Mouse (Mus musculus) MEL (cell line): ENCODE measurements around the gene Pcx. TPM values are rescaled to one million over a fixed set of nuclear protein-coding genes. Genes with fewer than 3 reads are reported as not detected.

Experiments used
- DNase-seq: peaks from one replicate; pipeline ENCODE4 v3.0.0; 2011; ENCODE audit warnings: low read depth, low spot score
- H3K27ac ChIP-seq: 2 replicates; pipeline ENCODE4 v1.5.1; 2012; ENCODE audit warnings: low read depth, mild to moderate bottlenecking, control low read depth, low read length, moderate library complexity; ENCODE audit not compliant: control insufficient read depth
- H3K27me3 ChIP-seq, 2 experiments: fragments of 150-350 bp in 1 of 2; sonication (generic) in 1 of 2; 2 replicates each; pipeline ENCODE4 v1.6.1; 2012; ENCODE audit warnings: low read length in 2 of 2, mild to moderate bottlenecking in 2 of 2, improper control_type of control experiment in 1 of 2, moderate library complexity in 1 of 2; ENCODE audit not compliant: insufficient read depth in 2 of 2, control insufficient read depth in 1 of 2
- H3K36me3 ChIP-seq, 2 experiments: 2 replicates each; pipeline ENCODE4 v1.6.1; 2012 to 2014; ENCODE audit warnings: low read length in 2 of 2, improper control_type of control experiment in 1 of 2, inconsistent platforms in 1 of 2, mild to moderate bottlenecking in 1 of 2; ENCODE audit not compliant: insufficient read depth in 2 of 2, control insufficient read depth in 1 of 2
- H3K4me1 ChIP-seq, 2 experiments: fragments of 150-350 bp in 1 of 2; sonication (generic) in 1 of 2; 2 replicates each; pipeline ENCODE4 v1.6.1; 2012; ENCODE audit warnings: low read length in 2 of 2, improper control_type of control experiment in 1 of 2, mild to moderate bottlenecking in 1 of 2; ENCODE audit not compliant: insufficient read depth in 2 of 2, control insufficient read depth in 1 of 2
- H3K4me3 ChIP-seq, 2 experiments: fragments of 150-350 bp in 1 of 2; sonication (generic) in 1 of 2; 2 replicates each; pipeline ENCODE4 v1.5.1; 2012; ENCODE audit warnings: low read depth in 2 of 2, low read length in 2 of 2, mild to moderate bottlenecking in 2 of 2, moderate library complexity in 2 of 2, control low read depth in 1 of 2, improper control_type of control experiment in 1 of 2; ENCODE audit not compliant: control insufficient read depth in 1 of 2, insufficient read depth in 1 of 2
- H3K79me2 ChIP-seq: 2 replicates; pipeline ENCODE4 v1.6.1; 2012; ENCODE audit warnings: mild to moderate bottlenecking, low read length, moderate library complexity; ENCODE audit not compliant: control insufficient read depth, poor library complexity, insufficient read depth
- H3K9ac ChIP-seq: 2 replicates; pipeline ENCODE4 v1.6.1; 2012; ENCODE audit warnings: low read depth, mild to moderate bottlenecking, control low read depth, low read length, moderate library complexity; ENCODE audit not compliant: control insufficient read depth, poor library complexity, severe bottlenecking
- H3K9me3 ChIP-seq: fragments of 150-350 bp; sonication (generic); replicated peaks from 2 replicates; pipeline ENCODE4 v1.6.1; 2012; ENCODE audit warnings: mild to moderate bottlenecking, low read length, improper control_type of control experiment, moderate library complexity; ENCODE audit not compliant: insufficient read depth
- ELF1 ChIP-seq: IDR thresholded peaks from 2 replicates; pipeline ENCODE4 v1.6.1; 2014; ENCODE audit warnings: low read depth, mild to moderate bottlenecking, inconsistent platforms, low read length, improper control_type of control experiment, moderate library complexity
- GATA1 ChIP-seq: IDR thresholded peaks from 2 replicates; pipeline ENCODE4 v1.6.1; 2011; ENCODE audit warnings: low read depth, low read length, improper control_type of control experiment
- MAFK ChIP-seq: IDR thresholded peaks from 2 replicates; pipeline ENCODE4 v1.6.1; 2011; ENCODE audit warnings: low read depth, mild to moderate bottlenecking, low read length, improper control_type of control experiment, borderline replicate concordance
- MAZ ChIP-seq: IDR thresholded peaks from 2 replicates; pipeline ENCODE4 v1.6.1; 2012; ENCODE audit warnings: low read depth, mild to moderate bottlenecking, inconsistent platforms, low read length, improper control_type of control experiment
- MEF2A ChIP-seq: IDR thresholded peaks from 2 replicates; pipeline ENCODE4 v1.6.1; 2014; ENCODE audit warnings: low read depth, mild to moderate bottlenecking, inconsistent platforms, low read length, improper control_type of control experiment; ENCODE audit not compliant: poor library complexity, insufficient replicate concordance, severe bottlenecking; ENCODE audit errors: extremely low read depth
- NELFE ChIP-seq: IDR thresholded peaks from 2 replicates; pipeline ENCODE4 v1.6.1; 2011; ENCODE audit warnings: low read depth, low read length, improper control_type of control experiment
- NRF1 ChIP-seq: IDR thresholded peaks from 2 replicates; pipeline ENCODE4 v1.6.1; 2014; ENCODE audit warnings: low read depth, mild to moderate bottlenecking, inconsistent platforms, low read length, improper control_type of control experiment, moderate library complexity; ENCODE audit not compliant: poor library complexity, insufficient read depth, severe bottlenecking
- POLR2AphosphoS2 ChIP-seq: IDR thresholded peaks from 2 replicates; pipeline ENCODE4 v1.6.1; 2011; ENCODE audit warnings: low read length, improper control_type of control experiment
- SIN3A ChIP-seq: IDR thresholded peaks from 2 replicates; pipeline ENCODE4 v1.6.1; 2012; ENCODE audit warnings: low read length, improper control_type of control experiment, inconsistent platforms
- SMC3 ChIP-seq: IDR thresholded peaks from 2 replicates; pipeline ENCODE4 v1.6.1; 2011; ENCODE audit warnings: low read depth, low read length, improper control_type of control experiment
- USF1 ChIP-seq: IDR thresholded peaks from 2 replicates; pipeline ENCODE4 v1.6.1; 2014; ENCODE audit warnings: low read depth, mild to moderate bottlenecking, inconsistent platforms, low read length, improper control_type of control experiment, moderate library complexity
- USF2 ChIP-seq, 2 experiments: IDR thresholded peaks; 2 replicates each; pipeline ENCODE4 v1.6.1; 2011 to 2012; ENCODE audit warnings: improper control_type of control experiment in 2 of 2, low read length in 2 of 2, borderline replicate concordance in 1 of 2, inconsistent platforms in 1 of 2, low read depth in 1 of 2, mild to moderate bottlenecking in 1 of 2; ENCODE audit not compliant: insufficient read depth in 1 of 2
- ZKSCAN1 ChIP-seq: IDR thresholded peaks from 2 replicates; pipeline ENCODE4 v1.6.1; 2012; ENCODE audit warnings: low read depth, mild to moderate bottlenecking, inconsistent platforms, low read length, improper control_type of control experiment, moderate library complexity
- ZMIZ1 ChIP-seq: IDR thresholded peaks from 2 replicates; pipeline ENCODE4 v1.6.1; 2012; ENCODE audit warnings: low read depth, mild to moderate bottlenecking, inconsistent platforms, low read length, improper control_type of control experiment, moderate library complexity
- polyA plus RNA-seq, 2 experiments: library from polyadenylated mRNA; stranded (reverse) in 1 of 2; unstranded in 1 of 2; fragments of >175 nt in 1 of 2; fragments of >200 nt in 1 of 2; gene quantifications; 2 replicates each; pipeline versions ENCODE4 v1.2.1 to v1.2.4; 2012; ENCODE audit warnings: low replicate concordance in 2 of 2, low read depth in 1 of 2; ENCODE audit not compliant: insufficient read length in 2 of 2, insufficient read depth in 1 of 2, missing spikeins in 1 of 2
- total RNA-seq: library from RNA; depleted of rRNA; stranded (reverse); fragments of 300-350 nt; gene quantifications from 2 replicates; pipeline ENCODE4 v1.2.3, GENCODE M21; 2012

Gene Pcx
- total and polyA plus RNA-seq, 3 experiments, result 7.2 to 7.9 TPM; not detected in 1

DNA sequence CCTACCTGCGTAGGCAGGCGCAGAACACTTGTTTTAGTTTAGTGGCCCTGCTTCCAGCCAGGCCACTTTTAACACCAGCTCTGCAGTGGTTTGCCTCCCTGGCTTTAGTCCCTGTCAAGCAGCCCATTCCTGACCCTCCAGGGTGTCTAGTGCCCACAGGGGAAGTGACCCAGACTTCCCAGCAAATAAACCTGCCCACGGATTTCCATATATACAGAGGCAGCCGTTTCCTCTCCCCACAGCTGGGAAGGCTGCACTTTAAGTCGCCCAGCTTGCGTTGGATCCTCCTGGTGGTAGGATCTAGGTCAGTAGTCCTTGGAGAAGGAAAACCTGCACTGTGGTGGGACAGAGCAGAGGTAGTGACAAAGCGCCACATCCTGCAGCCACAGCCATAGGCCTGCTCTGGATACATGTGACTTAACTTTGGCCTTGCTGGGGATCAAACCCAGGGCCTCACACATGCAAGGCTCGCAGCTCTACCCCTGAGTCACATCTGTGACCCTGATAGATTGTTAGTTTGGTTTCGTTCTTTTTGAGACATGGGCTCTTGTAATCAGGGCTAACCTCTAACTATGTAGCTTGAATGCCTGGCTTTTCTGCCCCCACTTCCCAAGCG, 19.1 kb upstream of the Pcx start:
- no peak overlapping the region for H3K9ac ChIP-seq
- no peaks in the 10 kb centered on the region for H3K4me1 ChIP-seq
- no peak for DNase-seq
- TF ChIP-seq USF2 (IDR thresholded peaks at IDR 0.05; ENCODE audit: borderline replicate concordance in 1 of 2, insufficient read depth in 1 of 2, low read depth in 1 of 2, low read length in 2 of 2) (no peak), NELFE (no peak), POLR2AphosphoS2 (no peak), ZKSCAN1 (no peak), MAZ (no peak), GATA1 (no peak), SIN3A (no peak), MEF2A (no peak), SMC3 (no peak), ZMIZ1 (no peak)
- H3K27ac ChIP-seq, result no peak overlapping the region
- H3K9me3 ChIP-seq, result no peaks in the 10 kb centered on the region
- no peak overlapping the region for H3K4me3 ChIP-seq
- H3K36me3 ChIP-seq, result no peaks in the 10 kb centered on the region
- H3K79me2 ChIP-seq, result no peaks in the 10 kb centered on the region
- H3K27me3 ChIP-seq, result peaks cover 4 to 9% of the 10 kb centered on the region in 2 experiments

DNA sequence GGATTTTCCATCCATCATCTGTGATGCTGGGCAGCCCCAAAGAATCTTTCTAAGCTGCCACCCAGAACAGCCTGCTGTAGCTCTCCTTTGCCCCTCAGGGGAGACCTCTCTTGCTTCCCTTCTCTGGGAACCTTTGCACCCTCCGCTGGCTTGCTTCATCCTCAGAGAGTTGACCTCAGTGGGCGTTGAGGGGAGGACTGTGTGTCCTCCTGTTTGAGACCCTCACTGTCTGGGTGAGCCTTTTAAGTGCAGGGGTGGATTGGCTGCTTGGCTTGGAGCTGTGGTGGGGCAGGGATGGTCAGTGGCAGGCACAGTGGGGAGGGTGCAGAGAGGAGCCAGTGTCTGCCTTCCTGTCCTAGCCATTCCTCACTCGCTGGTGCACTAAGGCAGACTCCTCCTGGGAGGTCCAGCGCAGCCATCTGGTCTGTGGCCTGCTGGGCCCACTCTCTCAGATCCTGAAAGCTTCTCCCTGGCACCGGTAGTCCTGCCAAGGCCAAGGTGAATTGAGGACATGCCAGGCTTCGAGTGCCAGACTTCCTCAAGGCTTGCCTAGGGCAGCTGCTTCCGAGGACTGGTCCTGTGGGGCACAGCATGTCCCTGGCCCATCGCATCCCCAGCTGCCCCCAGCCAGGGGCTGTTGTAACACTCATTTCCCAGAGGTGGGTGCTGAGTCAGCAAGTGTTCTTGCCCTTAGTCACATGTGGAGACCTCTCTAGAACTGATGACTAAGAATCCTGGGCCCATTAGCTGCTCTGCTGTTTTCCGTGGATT, 17.6 kb upstream of the Pcx start:
- Histone ChIP-seq H3K27ac (no peak overlapping the region), H3K4me3 (no peak overlapping the region), H3K9me3 (no peaks in the 10 kb centered on the region), H3K4me1 (no peaks in the 10 kb centered on the region), H3K36me3 (no peaks in the 10 kb centered on the region), H3K27me3 (peaks cover 4% of the 10 kb centered on the region in 2 experiments), H3K79me2 (no peaks in the 10 kb centered on the region), H3K9ac (no peak overlapping the region)
- TF ChIP-seq ELF1 (no peak), USF1 (no peak), MAFK (peak; percentile 53; the same call in 1 of the 2 replicates), NRF1 (no peak)
- no peak for DNase-seq
